Mouse (Mus musculus) thymus, adult 2 months (tissue): ENCODE measurements around the gene Evl.

Experiments used
- CTCF ChIP-seq: fragments of 200-500 bp; IDR thresholded peaks from 2 replicates; pipeline ENCODE4 v1.5.1; 2012; ENCODE audit warnings: mild to moderate bottlenecking, control low read depth, low read length, moderate library complexity, borderline replicate concordance; ENCODE audit not compliant: control insufficient read depth, poor library complexity, insufficient read depth; ENCODE audit errors: extremely low read depth
- POLR2A ChIP-seq: fragments of 200-500 bp; IDR thresholded peaks from 2 replicates; pipeline ENCODE4 v1.6.1; 2012; ENCODE audit warnings: mild to moderate bottlenecking, low read length, control low read depth, moderate library complexity; ENCODE audit not compliant: control insufficient read depth, poor library complexity, insufficient read depth; ENCODE audit errors: extremely low read depth

- TF ChIP-seq CTCF (no peak), POLR2A (no peak)
These were observed 123.8 kb downstream of the Evl start for GRCm38 (mm10) chr12:108678366-108678765.
